Mouse (Mus musculus): ENCODE data around the gene Irf4.

DNA sequence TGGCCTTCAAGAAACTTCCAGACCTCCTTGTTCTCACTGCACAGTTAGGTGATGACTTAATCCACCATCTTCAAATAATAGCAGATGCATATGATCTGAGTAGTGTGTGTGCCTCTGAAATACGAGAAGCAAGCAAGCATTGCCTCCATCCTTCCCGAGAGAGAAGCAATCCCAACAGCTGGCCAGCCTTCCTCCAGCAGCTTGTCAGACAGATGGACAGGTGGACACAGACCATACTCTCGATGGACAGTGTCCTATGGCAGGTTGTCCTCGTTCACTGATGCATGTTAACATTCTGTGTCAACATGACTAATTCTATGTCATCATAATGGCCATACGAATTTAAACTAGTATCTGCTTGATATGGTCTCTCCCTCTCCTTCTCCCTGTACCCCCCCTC is 25.8 kb upstream of the Irf4 start:
- TF ChIP-seq CTCF (IDR thresholded peaks at IDR 0.05; ENCODE audit: low read depth) = no peak
- no peak for TF ChIP-seq EP300 (IDR thresholded peaks at IDR 0.05; ENCODE audit: low read depth)
